Mouse (Mus musculus) kidney, postnatal 4 days (tissue): ENCODE results near the gene Crabp1.

Experiments
- DNase-seq, 2 experiments: peaks; one replicate each; pipeline ENCODE4 v3.0.0; 2021; ENCODE audit warnings: mixed read lengths in 2 of 2

Crabp1 gene

GRCm38 (mm10) chr9:54764561-54765217 lies at the start of gene Crabp1:
Gene Crabp1 (plus strand): TSS chr9:54764748.
- DNase-seq = peak; percentile 40 to 57

GRCm38 (mm10) chr9:54715776-54716175 lies 48.8 kb upstream of the Crabp1 start:
- DNase-seq = no peak

GRCm38 (mm10) chr9:54717527-54717926 lies 47.0 kb upstream of the Crabp1 start:
- DNase-seq = no peak

- no peak for DNase-seq
These were observed 42.4 kb upstream of the Crabp1 start for GRCm38 (mm10) chr9:54722156-54722555.

- DNase-seq = no peak
These were observed 42.0 kb upstream of the Crabp1 start for GRCm38 (mm10) chr9:54722596-54722995.

GRCm38 (mm10) chr9:54726315-54726714 lies 38.2 kb upstream of the Crabp1 start:
- DNase-seq = no peak

GRCm38 (mm10) chr9:54732122-54732521 lies 32.4 kb upstream of the Crabp1 start:
- DNase-seq = no peak

GRCm38 (mm10) chr9:54733921-54734638 lies 30.5 kb upstream of the Crabp1 start, which contains the start of gene Wdr61:
Gene Wdr61 (minus strand): TSS chr9:54734519.
- peak; percentile 99 for DNase-seq

- DNase-seq = no peak
These were observed 29.8 kb upstream of the Crabp1 start for GRCm38 (mm10) chr9:54734639-54735252.

- peak; percentile 68 to 76 for DNase-seq
These were observed 28.3 kb upstream of the Crabp1 start for GRCm38 (mm10) chr9:54736284-54736701.

GRCm38 (mm10) chr9:54738376-54738775 lies 26.2 kb upstream of the Crabp1 start:
- DNase-seq = peak; percentile 71 to 79

- DNase-seq = no peak
These were observed 20.7 kb upstream of the Crabp1 start for GRCm38 (mm10) chr9:54743891-54744290.

GRCm38 (mm10) chr9:54745740-54746370 lies 18.7 kb upstream of the Crabp1 start:
- DNase-seq = no peak

- DNase-seq = no peak
These were observed 14.2 kb upstream of the Crabp1 start for GRCm38 (mm10) chr9:54750215-54750981.

GRCm38 (mm10) chr9:54751684-54752083 lies 12.9 kb upstream of the Crabp1 start:
- DNase-seq = no peak

- DNase-seq = peak; percentile 19 to 46
These were observed 12.2 kb upstream of the Crabp1 start for GRCm38 (mm10) chr9:54752201-54752943.

- no peak for DNase-seq
These were observed 11.6 kb upstream of the Crabp1 start for GRCm38 (mm10) chr9:54752944-54753295.

- DNase-seq = peak in 1 of 2 experiments; percentile 50
These were observed 5.0 kb upstream of the Crabp1 start for GRCm38 (mm10) chr9:54759592-54759991.

- no peak for DNase-seq
These were observed 457 bp upstream of the Crabp1 start for GRCm38 (mm10) chr9:54764091-54764490.

- peak in 1 of 2 experiments; percentile 11 for DNase-seq
These were observed 963 bp downstream of the Crabp1 start for GRCm38 (mm10) chr9:54765336-54766085.
